Mouse (Mus musculus) testis, postnatal 14 days (tissue): ENCODE measurements around the gene Zfp791.
"Not testable (repeated sequence)": the region's sequence is repeated elsewhere in the genome, so short reads cannot be mapped to it uniquely, and the experiment has no call there.

Source experiments
- DNase-seq: peaks from one replicate; pipeline ENCODE4 v3.0.0; 2021; ENCODE audit warnings: low spot score

Gene Zfp791

GRCm38 (mm10) chr8:85083108-85083813, 39.6 kb downstream of the Zfp791 start, which contains the start of gene Man2b1:
Gene Man2b1, plus strand, starts transcription at chr8:85083270.
- peak; percentile 86 for DNase-seq

GRCm38 (mm10) chr8:85082169-85082568, 40.7 kb downstream of the Zfp791 start:
- DNase-seq, result not testable (repeated sequence)

GRCm38 (mm10) chr8:85081216-85081555, 41.7 kb downstream of the Zfp791 start, which contains the start of gene Wdr83:
Gene Wdr83, minus strand, starts transcription at chr8:85081306.
- DNase-seq, result peak; percentile 52

- DNase-seq, result peak; percentile 68
Measured at GRCm38 (mm10) chr8:85080532-85081215, 42.2 kb downstream of the Zfp791 start, which contains the start of gene Wdr83os. Gene Wdr83os, plus strand, starts transcription at chr8:85080740.

DNA sequence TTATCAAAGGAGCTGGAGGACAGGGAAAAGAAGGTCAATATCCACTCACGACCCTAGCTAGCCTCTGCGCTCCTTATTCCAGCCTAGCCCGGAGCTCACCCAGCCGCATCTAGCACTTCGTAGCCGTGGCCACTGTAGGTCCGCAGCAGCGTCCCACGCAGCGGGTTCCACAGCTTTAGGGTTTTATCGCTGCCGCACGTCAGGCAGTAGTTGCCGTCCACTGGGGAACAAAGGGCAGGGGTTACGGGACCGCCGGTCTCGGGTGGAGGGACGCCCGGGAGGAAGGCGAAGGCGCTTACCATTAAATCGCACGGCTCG, 42.7 kb downstream of the Zfp791 start:
- DNase-seq, result no peak

DNA sequence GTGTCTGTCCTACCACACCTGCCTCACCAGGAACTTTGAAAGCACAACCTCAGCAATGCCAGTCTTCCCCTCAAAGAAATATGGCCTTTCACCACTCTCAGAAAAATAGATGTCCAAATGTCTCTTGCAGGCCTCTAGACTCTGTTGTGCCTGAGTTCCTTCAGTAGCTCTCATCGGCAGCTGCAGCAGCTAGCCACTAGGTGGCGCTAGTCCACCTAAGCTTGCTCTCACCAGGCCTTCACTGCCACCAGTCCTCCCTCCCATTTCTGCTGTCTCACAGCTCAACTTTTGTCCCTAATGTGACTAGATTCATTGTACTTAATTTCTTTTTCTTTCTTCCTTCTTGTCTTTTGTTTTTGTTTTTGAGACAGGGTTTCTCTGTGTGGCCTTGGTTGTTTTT, 45.9 kb downstream of the Zfp791 start:
- DNase-seq, result peak; percentile 76

GRCm38 (mm10) chr8:85076001-85076400, 46.9 kb downstream of the Zfp791 start:
- DNase-seq, result no peak

- DNase-seq, result no peak
Measured at GRCm38 (mm10) chr8:85074617-85075016, 48.3 kb downstream of the Zfp791 start.

GRCm38 (mm10) chr8:85074167-85074566, 48.7 kb downstream of the Zfp791 start:
- DNase-seq, result no peak

- DNase-seq, result no peak
Measured at GRCm38 (mm10) chr8:85073041-85073612, 49.8 kb downstream of the Zfp791 start.

GRCm38 (mm10) chr8:85072364-85072929, 50.4 kb downstream of the Zfp791 start:
- DNase-seq, result no peak

DNA sequence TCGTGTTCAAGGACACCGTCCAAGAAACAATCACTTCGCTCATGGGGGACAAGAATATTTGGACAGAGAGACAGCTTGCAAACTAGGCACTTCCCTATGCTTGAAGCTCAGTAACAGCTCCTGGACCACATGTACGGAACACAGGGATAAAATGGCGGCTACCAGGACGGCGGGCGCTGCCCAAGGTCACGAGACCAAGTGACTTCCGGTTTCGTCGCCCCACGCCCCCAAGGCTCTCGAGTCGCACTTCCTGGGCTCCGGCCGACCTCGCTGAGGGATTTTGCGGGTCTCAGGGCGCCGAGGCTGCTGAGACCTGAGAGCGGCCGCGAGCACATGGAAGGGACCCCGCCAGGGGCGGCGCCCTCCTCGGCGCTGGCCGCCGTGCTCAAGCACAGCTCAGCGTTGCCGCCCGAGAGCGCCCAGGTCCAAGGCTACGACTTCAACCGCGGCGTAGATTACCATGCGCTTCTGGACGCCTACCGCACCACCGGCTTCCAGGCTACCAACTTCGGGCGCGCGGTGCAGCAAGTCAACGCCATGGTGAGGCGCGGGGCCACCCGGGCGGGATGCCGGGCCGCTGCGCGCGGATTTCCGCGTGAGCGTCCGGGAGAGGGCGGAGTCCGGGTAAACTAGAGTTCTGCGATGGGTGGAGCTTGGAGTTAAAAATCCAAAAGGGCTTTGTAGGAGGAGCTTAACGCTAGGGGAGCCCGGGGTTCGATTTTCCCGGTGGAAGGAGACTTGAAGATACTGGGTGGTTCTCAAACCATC, 51.2 kb downstream of the Zfp791 start, which contains the start of gene Dhps:
Dhps (plus strand) TSS at position 244 of the 768 bp plus-strand sequence.
- peak; percentile 93 for DNase-seq

DNA sequence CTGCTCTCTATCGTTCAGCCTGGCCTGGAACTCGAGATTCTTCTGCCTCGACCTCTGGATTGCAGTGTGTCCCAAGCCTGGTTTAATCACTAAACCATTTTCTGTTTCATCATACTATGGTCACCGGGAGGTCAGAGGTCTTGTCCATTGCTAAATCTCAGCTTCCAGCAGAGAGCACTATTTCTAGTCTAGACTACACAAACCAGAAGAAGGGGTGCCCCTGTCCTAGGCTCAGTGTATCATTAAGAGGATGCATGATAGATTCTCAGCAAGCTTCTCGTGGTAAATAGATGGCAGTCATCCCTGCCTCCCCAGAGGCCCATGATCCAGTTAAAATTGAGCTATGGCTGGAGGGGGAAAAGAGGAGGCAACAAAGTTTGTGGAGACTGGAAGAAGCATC, 51.9 kb downstream of the Zfp791 start:
- no peak for DNase-seq

DNA sequence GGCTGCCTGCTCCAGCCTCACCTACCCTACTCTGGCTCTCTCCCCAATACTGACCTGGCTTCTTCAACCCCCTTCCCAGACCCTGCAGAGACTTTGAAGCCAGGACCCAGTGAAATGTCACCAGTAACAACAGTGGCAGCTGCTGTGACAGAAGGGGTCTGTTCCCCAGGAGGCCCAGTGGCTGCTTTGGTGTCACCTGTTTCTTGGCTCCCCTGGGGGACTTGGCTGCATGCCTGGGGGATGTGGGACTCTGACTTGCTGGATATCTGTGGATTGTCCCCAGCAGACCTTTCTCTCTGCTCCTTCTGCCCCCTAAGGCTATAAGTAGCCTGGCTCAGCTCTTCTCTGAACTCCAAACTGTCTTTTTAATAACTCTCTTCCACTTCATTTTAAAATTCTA, 54.9 kb downstream of the Zfp791 start, which contains the start of gene Gm5741:
Gm5741 (minus strand) TSS at position 1 of the 400 bp plus-strand sequence.
- no peak for DNase-seq

GRCm38 (mm10) chr8:85067155-85067554, 55.7 kb downstream of the Zfp791 start:
- no peak for DNase-seq

DNA sequence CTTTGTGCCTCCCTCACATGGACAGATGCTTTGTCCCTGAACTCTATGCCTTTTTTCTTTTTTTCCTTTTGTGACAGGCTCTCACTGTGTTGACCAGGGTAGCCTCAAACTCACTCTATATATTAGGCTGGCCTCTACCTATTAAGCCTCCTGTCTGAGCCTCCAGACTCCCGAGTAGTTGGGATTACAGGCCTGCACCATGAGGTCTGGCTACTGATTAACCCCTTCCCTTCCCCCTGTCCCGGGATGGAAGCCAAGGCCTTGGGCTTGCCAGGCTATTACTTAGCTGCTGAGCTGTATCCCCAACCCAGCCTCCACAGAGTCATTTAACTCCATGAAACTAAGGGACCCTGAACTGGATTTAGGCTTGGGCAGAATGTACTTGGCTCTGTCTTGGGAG, 57.7 kb downstream of the Zfp791 start:
- DNase-seq, result no peak

DNA sequence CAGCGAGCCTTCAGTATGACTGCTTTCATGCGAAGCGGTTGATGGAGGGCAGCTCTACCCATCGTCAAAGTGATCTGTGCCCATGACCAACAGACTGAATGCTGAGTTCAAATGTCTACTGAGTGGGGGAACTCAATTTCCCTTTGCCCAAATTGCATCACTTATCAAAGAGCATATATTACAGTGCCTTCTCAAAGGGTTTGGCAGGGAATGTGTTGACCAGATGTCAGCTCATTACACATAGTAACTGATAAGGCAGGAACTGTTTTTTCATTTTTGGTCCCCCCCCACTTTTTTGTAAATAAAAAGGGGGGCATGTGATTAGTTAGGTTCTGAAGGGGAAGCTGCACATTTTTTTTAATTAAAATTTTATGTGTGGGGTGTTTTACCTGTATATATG, 60.3 kb downstream of the Zfp791 start:
- DNase-seq, result no peak

DNA sequence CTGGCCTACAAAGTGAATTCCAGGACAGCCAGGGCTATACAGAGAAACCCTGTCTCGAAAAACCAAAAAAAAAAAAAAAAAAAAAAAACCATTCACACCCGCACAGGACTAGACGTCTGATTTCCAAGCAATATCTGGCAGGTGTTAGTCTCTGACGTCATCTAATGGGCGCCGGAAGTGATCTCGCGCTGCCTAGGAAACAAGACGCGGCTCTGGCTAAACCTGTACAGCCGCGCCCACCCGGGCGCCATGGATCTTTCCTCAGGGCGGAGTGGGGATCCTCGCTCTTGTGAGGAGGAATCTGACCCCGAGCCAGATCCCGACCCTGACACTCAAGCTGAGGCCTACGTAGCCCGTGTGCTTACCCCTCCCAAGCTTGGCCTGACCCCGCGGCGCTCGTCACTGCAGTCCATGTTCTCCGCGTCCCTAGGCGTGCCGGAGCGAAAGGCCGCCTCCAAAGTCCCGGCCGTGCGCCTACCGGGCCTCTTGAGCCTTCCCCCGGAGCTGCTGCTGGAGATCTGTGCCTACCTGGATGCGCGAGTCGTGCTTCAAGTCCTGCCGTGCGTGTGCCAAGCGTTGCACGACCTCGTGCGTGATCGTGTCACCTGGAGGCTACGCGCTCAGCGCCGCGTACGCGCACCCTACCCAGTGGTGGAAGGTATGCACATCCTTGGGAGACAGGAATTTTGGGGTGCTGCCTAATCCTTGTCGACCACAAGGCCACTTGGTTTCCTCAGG, 62.8 kb downstream of the Zfp791 start, which contains the start of gene Fbxw9:
Fbxw9 (plus strand) TSS at position 177 of the 738 bp plus-strand sequence.
- peak; percentile 90 for DNase-seq
